Mouse (Mus musculus) lung, postnatal 0 days (tissue): ENCODE data around the gene Ufc1.

Source experiments
- CTCF ChIP-seq: IDR thresholded peaks from 2 replicates; pipeline ENCODE4 v1.5.1; 2016; ENCODE audit warnings: antibody characterized with exemption, mild to moderate bottlenecking
- EP300 ChIP-seq: IDR thresholded peaks from 2 replicates; pipeline ENCODE4 v1.6.1; 2016; ENCODE audit warnings: antibody characterized with exemption, mild to moderate bottlenecking, control low read depth

DNA sequence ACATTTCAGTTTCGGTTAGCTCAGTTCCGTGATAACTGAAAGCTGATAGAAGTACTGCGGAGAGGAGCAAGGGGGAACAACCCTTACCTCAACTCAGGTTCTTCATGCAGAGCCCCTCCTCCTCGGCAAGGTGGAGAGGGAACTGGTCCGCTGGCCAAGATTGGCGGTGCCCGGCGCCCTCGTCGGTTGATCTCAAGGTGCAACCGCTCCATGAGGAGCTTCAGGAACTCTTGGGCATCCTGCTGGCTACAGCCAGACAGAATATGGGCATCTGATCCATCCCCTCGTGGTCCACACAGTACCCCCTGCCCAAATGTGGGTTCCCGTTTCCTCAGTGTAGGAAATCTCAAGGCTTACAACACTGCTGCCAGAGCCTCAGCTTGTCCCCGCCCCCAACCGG lies 10.3 kb downstream of the Ufc1 start:
- TF ChIP-seq CTCF (no peak), EP300 (no peak)
